Mouse (Mus musculus): ENCODE measurements around the gene Bax.

DNA sequence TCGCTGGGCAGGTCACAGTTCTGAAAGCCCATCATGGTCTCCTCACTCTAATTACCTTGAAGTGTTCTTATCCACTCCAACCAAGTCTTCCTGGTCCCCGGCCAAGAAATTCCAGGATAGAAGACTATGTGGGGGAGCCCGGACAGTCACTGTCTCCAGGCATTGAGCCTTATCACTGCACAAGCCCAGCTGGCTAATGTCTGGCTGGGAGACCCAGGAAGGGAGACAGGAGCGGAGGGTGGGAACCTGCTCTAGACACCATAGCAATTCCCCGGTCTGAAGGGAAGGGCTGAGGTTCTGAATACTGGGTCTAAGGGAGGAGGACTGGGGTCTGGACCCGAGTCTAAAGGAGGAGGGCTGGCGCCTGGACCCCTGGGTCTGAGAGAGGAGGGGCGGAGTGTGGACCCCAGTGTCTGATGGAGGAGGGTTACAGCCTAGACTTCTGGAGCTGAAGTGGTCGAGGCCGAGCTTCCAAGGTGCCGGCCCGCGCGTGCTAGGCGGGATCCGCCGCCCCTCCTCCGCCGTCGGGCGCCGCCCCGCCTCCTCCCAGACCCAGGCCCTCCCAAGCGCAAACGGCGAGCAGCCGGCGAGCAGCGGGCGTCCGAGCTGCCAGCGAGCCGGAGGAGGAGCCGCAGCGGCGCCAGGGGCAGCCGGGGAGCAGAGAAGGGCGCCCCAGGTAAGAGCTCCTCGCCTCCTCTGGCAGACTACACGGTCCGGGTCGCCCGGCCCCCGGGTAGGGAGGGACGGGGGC lies 53.4 kb downstream of the Bax start, which contains the start of gene Ntf5:
- TF ChIP-seq CTCF (IDR thresholded peaks at IDR 0.05; ENCODE audit: low read depth, low read length) (no peak), POLR2A (IDR thresholded peaks at IDR 0.05; ENCODE audit: borderline replicate concordance, low read depth, low read length) (no peak)

Measured in bone marrow macrophage, adult 2 months (primary cell).